Mouse (Mus musculus) large intestine, adult 2 months (tissue): ENCODE measurements around the gene Rasgrp4. TPM values are rescaled to one million over a fixed set of nuclear protein-coding genes. Genes with fewer than 3 reads are reported as not detected.
"Not testable (repeated sequence)": the region's sequence is repeated elsewhere in the genome, so short reads cannot be mapped to it uniquely, and the experiment has no call there.

ENCODE experiments used
- DNase-seq: peaks from one replicate; pipeline ENCODE4 v3.0.0-alpha.2; 2012; ENCODE audit warnings: low read depth, low spot score
- WGBS: fragments of 180-500 bp; shearing (Covaris S2); methylation state at CpG from one replicate; pipeline ENCODE4 v1.1.7; 2018; 5-methylcytosine and 5-hydroxymethylcytosine counted together
- polyA plus RNA-seq: library from polyadenylated mRNA; depleted of rRNA; stranded (reverse); fragments of >200 nt; gene quantifications from 2 replicates; pipeline ENCODE4 v1.2.3, GENCODE M21; 2012; rRNA removed

Rasgrp4 gene
- 2.1 and 2.9 TPM in 2 replicates for polyA plus RNA-seq

GRCm38 (mm10) chr7:29134693-29135386 lies at the start of gene Rasgrp4:
Gene Rasgrp4, plus strand, starts transcription at chr7:29134851.
- WGBS, result 3% methylated on average over 19 of the region's 20 CpGs
- DNase-seq, result no peak

GRCm38 (mm10) chr7:29085981-29086380 lies 48.7 kb upstream of the Rasgrp4 start:
- DNase-seq, result no peak
- WGBS, result 89% methylated on average over 30 of the region's 30 CpGs

GRCm38 (mm10) chr7:29086902-29087301 lies 47.7 kb upstream of the Rasgrp4 start:
- 91% methylated on average over 10 of the region's 10 CpGs for WGBS
- DNase-seq, result no peak

- 80% methylated on average over 6 of the region's 6 CpGs for WGBS
Measured at GRCm38 (mm10) chr7:29088817-29089216, 45.8 kb upstream of the Rasgrp4 start.

GRCm38 (mm10) chr7:29097131-29097530 lies 37.5 kb upstream of the Rasgrp4 start:
- WGBS, result 90% methylated on average over 16 of the region's 16 CpGs
- DNase-seq, result no peak

More at GRCm38 (mm10) chr7:29088817-29089216, 45.8 kb upstream of the Rasgrp4 start:
- DNase-seq, result no peak

- WGBS, result 54% methylated on average over 12 of the region's 12 CpGs
- no peak for DNase-seq
Measured at GRCm38 (mm10) chr7:29101286-29102017, 33.2 kb upstream of the Rasgrp4 start.

- WGBS, result 32% methylated on average over 38 of the region's 38 CpGs
Measured at GRCm38 (mm10) chr7:29108992-29109955, 25.4 kb upstream of the Rasgrp4 start.

GRCm38 (mm10) chr7:29118142-29118851 lies 16.4 kb upstream of the Rasgrp4 start:
- no peak for DNase-seq
- 23% methylated on average over 18 of the region's 18 CpGs for WGBS

More at GRCm38 (mm10) chr7:29108992-29109955, 25.4 kb upstream of the Rasgrp4 start:
- DNase-seq, result no peak

- no peak for DNase-seq
- WGBS, result 70% methylated on average over 1 of the region's 1 CpGs
Measured at GRCm38 (mm10) chr7:29119526-29119925, 15.1 kb upstream of the Rasgrp4 start.

- no peak for DNase-seq
- 79% methylated on average over 9 of the region's 9 CpGs for WGBS
Measured at GRCm38 (mm10) chr7:29122821-29123220, 11.8 kb upstream of the Rasgrp4 start.

- WGBS, result 56% methylated on average over 5 of the region's 5 CpGs
- no peak for DNase-seq
Measured at GRCm38 (mm10) chr7:29123531-29124358, 10.9 kb upstream of the Rasgrp4 start.

- 2% methylated on average over 16 of the region's 16 CpGs for WGBS
- DNase-seq, result peak; percentile 38
Measured at GRCm38 (mm10) chr7:29124970-29125369, 9.7 kb upstream of the Rasgrp4 start, which contains the start of gene Ryr1. Gene Ryr1, minus strand, starts transcription at chr7:29125179.

GRCm38 (mm10) chr7:29126173-29126915 lies 8.3 kb upstream of the Rasgrp4 start:
- WGBS, result 6% methylated on average over 7 of the region's 7 CpGs
- peak; percentile 57 for DNase-seq

- 81% methylated on average over 2 of the region's 2 CpGs for WGBS
- no peak for DNase-seq
Measured at GRCm38 (mm10) chr7:29128725-29129124, 5.9 kb upstream of the Rasgrp4 start.

GRCm38 (mm10) chr7:29134230-29134629 lies 421 bp upstream of the Rasgrp4 start:
- DNase-seq, result no peak
- 3% methylated on average over 4 of the region's 4 CpGs for WGBS

- 42% methylated on average over 16 of the region's 16 CpGs for WGBS
- no peak for DNase-seq
Measured at GRCm38 (mm10) chr7:29137429-29137828, 2.8 kb downstream of the Rasgrp4 start.

GRCm38 (mm10) chr7:29139237-29139636 lies 4.6 kb downstream of the Rasgrp4 start:
- DNase-seq, result not testable (repeated sequence)
- WGBS, result 87% methylated on average over 3 of the region's 4 CpGs

GRCm38 (mm10) chr7:29141416-29141815 lies 6.8 kb downstream of the Rasgrp4 start:
- 68% methylated on average over 8 of the region's 8 CpGs for WGBS
- no peak for DNase-seq
